Mouse (Mus musculus) left cerebral cortex, postnatal 10 days (tissue): ENCODE results near the gene Hdc. TPM values are rescaled to one million over a fixed set of nuclear protein-coding genes. Genes with fewer than 3 reads are reported as not detected.
"Not testable (repeated sequence)": the region's sequence is repeated elsewhere in the genome, so short reads cannot be mapped to it uniquely, and the experiment has no call there.

Experiments used
- DNase-seq, 2 experiments: peaks; one replicate each; pipeline ENCODE4 v3.0.0; 2021 to 2022; ENCODE audit warnings: low spot score in 2 of 2, mixed read lengths in 1 of 2; ENCODE audit errors: extremely low spot score in 1 of 2
- intact Hi-C: fragments of 180-260 bp; cut with DNase I; formaldehyde crosslinking; loops from one replicate; pipeline ENCODE4 v1.15.1; 2025
- total RNA-seq, 2 experiments: library from RNA; stranded (reverse); gene quantifications; 2 replicates each; pipeline ENCODE4 v1.2.3; 2021

Hdc gene
- under 1 TPM; 0.41 to 0.54 TPM for total RNA-seq

GRCm38 (mm10) chr2:126619249-126619704 is at the start of gene Hdc:
Hdc (minus strand) TSS chr2:126619299.
- intact Hi-C loops: no loop called here
- no peak for DNase-seq

GRCm38 (mm10) chr2:126668621-126669252 is 49.6 kb upstream of the Hdc start:
- no peak for DNase-seq
- intact Hi-C loops: loop anchor here (5.0 kb wide), 1 partner anchor 71 kb away; no protein-coding TSS in a partner anchor

- intact Hi-C loops: loop anchor here (5.0 kb wide), 1 partner anchor 69 kb away; no protein-coding TSS in a partner anchor
- no peak for DNase-seq
Measured at GRCm38 (mm10) chr2:126665984-126666383, 46.9 kb upstream of the Hdc start.

- no peak for DNase-seq
- intact Hi-C loops: no loop called here
Measured at GRCm38 (mm10) chr2:126663481-126663880, 44.4 kb upstream of the Hdc start.

- intact Hi-C loops: no loop called here
- DNase-seq: no peak
Measured at GRCm38 (mm10) chr2:126652929-126653328, 33.8 kb upstream of the Hdc start.

GRCm38 (mm10) chr2:126647762-126648161 is 28.7 kb upstream of the Hdc start:
- intact Hi-C loops: no loop called here
- DNase-seq: no peak

- intact Hi-C loops: no loop called here
- DNase-seq: no peak
Measured at GRCm38 (mm10) chr2:126646461-126646860, 27.4 kb upstream of the Hdc start.

GRCm38 (mm10) chr2:126644768-126645167 is 25.7 kb upstream of the Hdc start:
- no peak for DNase-seq
- intact Hi-C loops: no loop called here

- no peak for DNase-seq
- intact Hi-C loops: no loop called here
Measured at GRCm38 (mm10) chr2:126640298-126640697, 21.2 kb upstream of the Hdc start.

GRCm38 (mm10) chr2:126635939-126636823 is 17.1 kb upstream of the Hdc start:
- DNase-seq: peak in 1 of 2 experiments; percentile 40
- intact Hi-C loops: no loop called here

- intact Hi-C loops: no loop called here
- no peak for DNase-seq
Measured at GRCm38 (mm10) chr2:126633165-126633564, 14.1 kb upstream of the Hdc start.

- intact Hi-C loops: no loop called here
- DNase-seq: no peak
Measured at GRCm38 (mm10) chr2:126628455-126628995, 9.4 kb upstream of the Hdc start.

GRCm38 (mm10) chr2:126623138-126623537 is 4.0 kb upstream of the Hdc start:
- no peak for DNase-seq
- intact Hi-C loops: no loop called here

GRCm38 (mm10) chr2:126622455-126622854 is 3.4 kb upstream of the Hdc start:
- intact Hi-C loops: no loop called here
- DNase-seq: no peak

- no peak for DNase-seq
- intact Hi-C loops: no loop called here
Measured at GRCm38 (mm10) chr2:126618470-126619179, 474 bp downstream of the Hdc start.

GRCm38 (mm10) chr2:126615355-126615754 is 3.7 kb downstream of the Hdc start:
- intact Hi-C loops: no loop called here
- no peak for DNase-seq

GRCm38 (mm10) chr2:126609600-126609999 is 9.5 kb downstream of the Hdc start:
- DNase-seq, intact Hi-C loops: not testable (repeated sequence)

- DNase-seq: no peak
- intact Hi-C loops: no loop called here
Measured at GRCm38 (mm10) chr2:126607553-126608203, 11.4 kb downstream of the Hdc start.

GRCm38 (mm10) chr2:126606688-126607062 is 12.4 kb downstream of the Hdc start:
- DNase-seq: no peak
- intact Hi-C loops: no loop called here
